Mouse (Mus musculus) liver, embryonic 15.5 days (tissue): ENCODE measurements around the gene Casp7. TPM values are rescaled to one million over a fixed set of nuclear protein-coding genes. Genes with fewer than 3 reads are reported as not detected.

ENCODE experiments used
- ATAC-seq: fragments of 200-750 bp; cut with Nextera tagmentation; 2 replicates; pipeline ENCODE4 v1.8.0; 2017; ENCODE audit warnings: moderate number of reproducible peaks, mild to moderate bottlenecking, moderate library complexity; ENCODE audit not compliant: insufficient read depth
- H3K27ac ChIP-seq: fragments of 300-500 bp; sonication (generic); replicated peaks from 2 replicates; pipeline ENCODE4 v1.5.1; 2015; ENCODE audit warnings: mild to moderate bottlenecking, inconsistent platforms
- H3K27me3 ChIP-seq: fragments of 300-500 bp; sonication (generic); 2 replicates; pipeline ENCODE4 v1.6.1; 2015; ENCODE audit warnings: mild to moderate bottlenecking, inconsistent platforms
- H3K36me3 ChIP-seq: fragments of 300-500 bp; sonication (generic); replicated peaks from 2 replicates; pipeline ENCODE4 v1.6.1; 2015; ENCODE audit warnings: moderate library complexity, mild to moderate bottlenecking, inconsistent platforms
- H3K4me1 ChIP-seq: fragments of 300-500 bp; sonication (generic); replicated peaks from 2 replicates; pipeline ENCODE4 v1.6.1; 2015; ENCODE audit warnings: inconsistent platforms
- H3K4me2 ChIP-seq: fragments of 300-500 bp; sonication (generic); 2 replicates; pipeline ENCODE4 v1.6.1; 2015; ENCODE audit warnings: moderate library complexity, mild to moderate bottlenecking, inconsistent platforms
- H3K4me3 ChIP-seq: fragments of 300-500 bp; sonication (generic); replicated peaks from 2 replicates; pipeline ENCODE4 v1.5.1; 2015; ENCODE audit warnings: mild to moderate bottlenecking, inconsistent platforms
- H3K9ac ChIP-seq: fragments of 300-500 bp; sonication (generic); 2 replicates; pipeline ENCODE4 v1.6.1; 2015; ENCODE audit warnings: moderate library complexity, mild to moderate bottlenecking, inconsistent platforms
- H3K9me3 ChIP-seq: fragments of 300-500 bp; sonication (generic); replicated peaks from 2 replicates; pipeline ENCODE4 v1.6.1; 2016; ENCODE audit warnings: inconsistent platforms
- WGBS: fragments of 180-500 bp; shearing (Covaris S2); methylation state at CpG from one replicate; pipeline ENCODE4 v1.1.7; 2015; ENCODE audit warnings: mixed read lengths; ENCODE audit not compliant: insufficient replicate concordance; 5-methylcytosine and 5-hydroxymethylcytosine counted together
- polyA plus RNA-seq: library from polyadenylated mRNA; unstranded; fragments of >200 nt; fragmentation: Nextera tagmentation; extraction: Ambion mirVana; gene quantifications from 2 replicates; pipeline ENCODE4 v1.2.1, GENCODE M21; 2015

Gene Casp7
- polyA plus RNA-seq, 1 experiment from 2014 or later: 13.0 TPM

DNA sequence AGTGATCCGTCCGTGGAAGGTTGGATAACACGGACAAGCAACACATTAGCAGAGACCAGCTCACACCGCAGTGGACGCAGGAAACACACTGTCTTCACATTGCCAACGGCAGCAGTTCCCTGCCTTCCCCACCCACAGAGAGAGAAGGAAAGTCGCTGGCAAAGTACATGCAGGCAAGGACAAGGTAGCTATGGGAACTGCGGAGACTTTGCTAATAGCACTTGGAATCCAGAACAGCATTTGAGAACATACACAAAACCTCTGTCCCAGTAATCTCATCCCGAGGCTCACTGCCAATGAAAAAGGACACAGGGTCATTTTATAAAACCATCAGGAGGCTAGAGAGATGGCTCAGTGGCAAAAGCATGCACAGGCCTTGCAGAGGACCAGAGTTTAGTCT lies 30.3 kb upstream of the Casp7 start:
- WGBS: 72% methylated on average over 9 of the region's 9 CpGs
- no peak overlapping the region for H3K4me2 ChIP-seq
- no peak overlapping the region for H3K4me3 ChIP-seq
- H3K27ac ChIP-seq: no peak overlapping the region
- H3K9ac ChIP-seq: no peak overlapping the region
- H3K4me1 ChIP-seq: peaks cover 3% of the 10 kb centered on the region
- no peaks in the 10 kb centered on the region for H3K36me3 ChIP-seq
- H3K27me3 ChIP-seq: no peaks in the 10 kb centered on the region
- H3K9me3 ChIP-seq: no peaks in the 10 kb centered on the region
- ATAC-seq: no peak

DNA sequence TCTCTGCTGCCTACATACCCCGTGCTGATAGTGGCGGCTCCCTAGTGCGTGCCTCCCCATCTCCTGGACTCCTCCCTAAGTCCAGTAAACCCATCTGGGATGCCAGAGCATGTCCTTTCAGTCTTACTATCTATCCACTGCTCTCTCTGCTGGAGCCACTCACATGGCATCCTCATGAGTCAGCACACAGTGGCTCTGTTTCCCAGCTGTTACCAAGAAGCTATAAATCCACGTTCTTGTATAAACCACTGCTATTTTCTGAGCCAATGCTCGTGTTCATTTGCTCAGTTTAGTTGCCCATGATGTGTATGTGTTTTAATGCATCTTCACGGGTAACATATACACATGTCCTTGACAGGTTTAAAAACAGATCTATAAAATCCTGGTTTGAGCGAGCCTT lies 29.2 kb upstream of the Casp7 start:
- H3K9me3 ChIP-seq: no peaks in the 10 kb centered on the region
- H3K27me3 ChIP-seq: no peaks in the 10 kb centered on the region
- no peak overlapping the region for H3K27ac ChIP-seq
- no peaks in the 10 kb centered on the region for H3K36me3 ChIP-seq
- no peak overlapping the region for H3K4me2 ChIP-seq
- H3K9ac ChIP-seq: no peak overlapping the region
- 71% methylated on average over 7 of the region's 7 CpGs for WGBS
- no peak for ATAC-seq
- H3K4me3 ChIP-seq: no peak overlapping the region
- peaks cover 3% of the 10 kb centered on the region for H3K4me1 ChIP-seq

DNA sequence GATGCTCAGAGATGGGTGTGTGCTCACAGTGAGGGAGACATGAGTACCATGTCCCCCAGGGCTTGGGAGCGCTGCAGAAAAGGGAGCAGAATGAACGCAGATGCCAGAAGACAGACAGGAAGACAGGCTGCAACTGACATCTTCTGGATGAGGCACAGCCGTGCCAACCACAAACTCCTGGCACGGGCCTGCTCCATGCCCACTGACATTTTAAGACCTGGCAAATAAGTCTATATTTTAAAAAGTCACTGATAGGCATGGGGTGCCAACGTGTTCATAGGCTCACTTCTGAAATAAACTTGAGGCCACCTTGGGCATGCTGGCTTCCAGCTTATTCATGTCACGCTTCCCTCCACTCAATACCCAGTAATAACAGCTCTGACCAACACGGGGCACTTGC lies 28.0 kb upstream of the Casp7 start:
- H3K27ac ChIP-seq: no peak overlapping the region
- ATAC-seq: no peak
- no peaks in the 10 kb centered on the region for H3K9me3 ChIP-seq
- H3K9ac ChIP-seq: no peak overlapping the region
- no peak overlapping the region for H3K4me3 ChIP-seq
- H3K36me3 ChIP-seq: no peaks in the 10 kb centered on the region
- no peaks in the 10 kb centered on the region for H3K27me3 ChIP-seq
- peaks cover 3% of the 10 kb centered on the region for H3K4me1 ChIP-seq
- H3K4me2 ChIP-seq: no peak overlapping the region
- WGBS: 59% methylated on average over 7 of the region's 7 CpGs

- WGBS: 54% methylated on average over 6 of the region's 6 CpGs
- peaks cover 3% of the 10 kb centered on the region for H3K4me1 ChIP-seq
- H3K9ac ChIP-seq: no peak overlapping the region
- no peaks in the 10 kb centered on the region for H3K27me3 ChIP-seq
- H3K9me3 ChIP-seq: no peaks in the 10 kb centered on the region
- H3K27ac ChIP-seq: no peak overlapping the region
- H3K36me3 ChIP-seq: no peaks in the 10 kb centered on the region
- no peak for ATAC-seq
- H3K4me3 ChIP-seq: no peak overlapping the region
- H3K4me2 ChIP-seq: no peak overlapping the region
Measured at GRCm38 (mm10) chr19:56370389-56371150, 26.4 kb upstream of the Casp7 start.

DNA sequence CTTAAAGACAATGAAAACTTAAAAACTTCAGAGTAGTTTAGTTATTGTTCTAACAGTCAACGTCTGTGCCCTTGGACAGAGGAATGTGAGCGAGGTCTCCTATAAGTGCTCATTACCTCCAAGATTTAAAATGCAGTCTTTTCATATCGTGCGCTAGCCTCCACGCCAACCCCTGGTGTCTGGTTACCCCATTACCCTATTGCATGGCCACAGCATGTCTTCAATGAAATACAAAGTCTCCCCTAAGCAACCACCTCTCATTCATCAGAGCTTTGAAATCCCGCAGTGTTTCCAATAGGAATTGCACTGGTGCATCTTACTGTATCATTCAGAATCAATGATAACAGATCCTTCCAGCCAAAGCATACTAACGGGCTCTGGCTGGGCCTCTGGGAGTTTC lies 24.7 kb upstream of the Casp7 start:
- Histone ChIP-seq H3K27me3 (no peaks in the 10 kb centered on the region), H3K4me1 (peaks cover 3% of the 10 kb centered on the region), H3K27ac (no peak overlapping the region), H3K36me3 (no peaks in the 10 kb centered on the region), H3K9ac (no peak overlapping the region), H3K4me2 (no peak overlapping the region), H3K4me3 (no peak overlapping the region), H3K9me3 (no peaks in the 10 kb centered on the region)
- 74% methylated on average over 7 of the region's 7 CpGs for WGBS
- ATAC-seq: no peak

DNA sequence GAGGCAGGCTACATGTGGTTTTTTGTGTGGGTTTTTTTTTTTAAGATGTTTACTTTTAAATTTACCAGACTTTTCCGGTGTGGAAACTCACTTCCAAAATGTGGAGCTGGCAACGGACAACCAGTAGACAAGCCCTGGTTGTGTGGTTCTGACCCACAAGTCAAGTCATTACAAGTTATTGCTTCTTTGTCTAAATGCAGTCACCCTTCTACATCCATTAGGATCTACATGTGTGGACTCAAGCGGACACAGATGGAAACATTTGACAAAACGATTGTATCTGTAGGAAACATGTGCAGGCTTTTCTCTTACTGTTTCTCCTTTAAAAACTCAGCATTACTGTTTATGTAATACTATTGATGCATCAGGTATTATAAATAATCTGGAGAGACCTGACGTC lies 23.7 kb upstream of the Casp7 start:
- Histone ChIP-seq H3K9me3 (no peaks in the 10 kb centered on the region), H3K27me3 (no peaks in the 10 kb centered on the region), H3K4me2 (no peak overlapping the region), H3K27ac (no peak overlapping the region), H3K4me3 (no peak overlapping the region), H3K4me1 (peaks cover 8% of the 10 kb centered on the region), H3K9ac (no peak overlapping the region), H3K36me3 (no peaks in the 10 kb centered on the region)
- WGBS: 73% methylated on average over 5 of the region's 5 CpGs
- no peak for ATAC-seq

- H3K27ac ChIP-seq: no peak overlapping the region
- no peak overlapping the region for H3K4me2 ChIP-seq
- no peaks in the 10 kb centered on the region for H3K36me3 ChIP-seq
- peaks cover 15% of the 10 kb centered on the region for H3K4me1 ChIP-seq
- no peaks in the 10 kb centered on the region for H3K27me3 ChIP-seq
- no peak overlapping the region for H3K9ac ChIP-seq
- no peak for ATAC-seq
- H3K4me3 ChIP-seq: no peak overlapping the region
- no peaks in the 10 kb centered on the region for H3K9me3 ChIP-seq
- WGBS: 64% methylated on average over 10 of the region's 10 CpGs
Measured at GRCm38 (mm10) chr19:56374011-56374410, 22.9 kb upstream of the Casp7 start.

DNA sequence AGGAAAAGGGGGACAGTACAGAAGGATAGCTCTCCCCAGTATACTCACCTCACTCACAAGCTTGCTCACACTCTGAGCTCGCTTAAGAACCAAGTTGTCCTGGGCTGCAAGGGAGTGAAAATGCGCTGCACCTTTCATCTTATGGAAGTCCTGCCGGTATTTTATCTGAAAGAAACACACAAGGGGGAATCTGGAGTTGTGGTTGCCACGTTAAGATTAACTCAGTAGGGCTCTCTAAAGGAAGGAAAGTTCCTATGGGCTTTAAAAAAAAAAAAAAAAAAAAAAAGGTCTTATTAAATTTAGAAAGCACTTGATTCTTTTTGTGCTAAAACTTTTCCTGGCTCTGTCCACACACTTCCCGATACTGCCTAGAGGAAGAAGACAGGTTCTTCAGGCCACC lies 18.9 kb upstream of the Casp7 start:
- H3K9me3 ChIP-seq: no peaks in the 10 kb centered on the region
- H3K27ac ChIP-seq: no peak overlapping the region
- 39% methylated on average over 5 of the region's 5 CpGs for WGBS
- H3K4me1 ChIP-seq: peaks cover 34% of the 10 kb centered on the region
- no peak for ATAC-seq
- H3K9ac ChIP-seq: no peak overlapping the region
- H3K27me3 ChIP-seq: peaks cover 5% of the 10 kb centered on the region; the same call in 1 of the 2 replicates
- no peak overlapping the region for H3K4me2 ChIP-seq
- H3K4me3 ChIP-seq: no peak overlapping the region
- H3K36me3 ChIP-seq: no peaks in the 10 kb centered on the region

- Histone ChIP-seq H3K27ac (no peak overlapping the region), H3K9me3 (no peaks in the 10 kb centered on the region), H3K27me3 (peaks cover 5% of the 10 kb centered on the region; the same call in 1 of the 2 replicates), H3K4me3 (no peak overlapping the region), H3K36me3 (no peaks in the 10 kb centered on the region), H3K4me2 (no peak overlapping the region), H3K9ac (no peak overlapping the region), H3K4me1 (peaks cover 34% of the 10 kb centered on the region)
- no peak for ATAC-seq
- 54% methylated on average over 13 of the region's 13 CpGs for WGBS
Measured at GRCm38 (mm10) chr19:56378554-56379172, 18.3 kb upstream of the Casp7 start.

GRCm38 (mm10) chr19:56380341-56380740 lies 16.6 kb upstream of the Casp7 start:
- no peak overlapping the region for H3K4me3 ChIP-seq
- no peak for ATAC-seq
- 78% methylated on average over 7 of the region's 7 CpGs for WGBS
- H3K27me3 ChIP-seq: peaks cover 5% of the 10 kb centered on the region; the same call in 1 of the 2 replicates
- H3K4me2 ChIP-seq: no peak overlapping the region
- H3K9me3 ChIP-seq: no peaks in the 10 kb centered on the region
- peaks cover 34% of the 10 kb centered on the region for H3K4me1 ChIP-seq
- H3K36me3 ChIP-seq: no peaks in the 10 kb centered on the region
- H3K9ac ChIP-seq: no peak overlapping the region
- H3K27ac ChIP-seq: no peak overlapping the region

GRCm38 (mm10) chr19:56381407-56381806 lies 15.5 kb upstream of the Casp7 start:
- no peak overlapping the region for H3K4me3 ChIP-seq
- H3K27ac ChIP-seq: no peak overlapping the region
- no peaks in the 10 kb centered on the region for H3K36me3 ChIP-seq
- H3K4me2 ChIP-seq: no peak overlapping the region
- peaks cover 5% of the 10 kb centered on the region; the same call in 1 of the 2 replicates for H3K27me3 ChIP-seq
- no peak for ATAC-seq
- no peak overlapping the region for H3K9ac ChIP-seq
- no peaks in the 10 kb centered on the region for H3K9me3 ChIP-seq
- peaks cover 34% of the 10 kb centered on the region for H3K4me1 ChIP-seq
- WGBS: 23% methylated on average over 10 of the region's 10 CpGs
